Mouse (Mus musculus) Patski (cell line): ENCODE results near the gene Mre11a. TPM values are rescaled to one million over a fixed set of nuclear protein-coding genes. Genes with fewer than 3 reads are reported as not detected.

ENCODE experiments used
- ATAC-seq: fragments of 100-300 bp; one replicate; pipeline ENCODE4 v1.8.0; 2021
- CTCF ChIA-PET: fragments of 350-600 bp; sonication (Branson Sonifier 250); formaldehyde crosslinking; loops from one replicate; lab custom pipeline; 2022; ENCODE audit warnings: inconsistent platforms; lab: Charles Lee
- POLR2A ChIA-PET: fragments of 350-600 bp; sonication (Branson Sonifier 250); formaldehyde crosslinking; loops from one replicate; lab custom pipeline; 2022; ENCODE audit warnings: antibody characterized with exemption, inconsistent platforms; lab: Charles Lee
- DNase-seq: peaks from one replicate; pipeline ENCODE4 v3.0.0-alpha.2; 2011; ENCODE audit warnings: low read depth, low spot score
- H3K27me3 ChIP-seq: fragments of 371-371 bp; one replicate; pipeline ENCODE4 v1.5.1; 2021
- CTCF ChIP-seq: fragments of 100-300 bp; IDR thresholded peaks from one replicate; pipeline ENCODE4 v1.5.1; 2021
- in situ Hi-C: fragments of 300-500 bp; cut with MboI; formaldehyde crosslinking; loops from 3 replicates; pipeline ENCODE4 v1.11.1; 2018; ENCODE audit warnings: low pct_unique_long_range_greater_than_20kb, mixed read lengths
- polyA plus RNA-seq: library from polyadenylated mRNA; unstranded; gene quantifications from one replicate; pipeline ENCODE4 v1.2.3, GENCODE M21; 2021

Gene Mre11a
- 16.5 TPM for polyA plus RNA-seq

- no peaks in the 10 kb centered on the region for H3K27me3 ChIP-seq
- CTCF ChIA-PET = no interaction called here
- POLR2A ChIA-PET = no interaction called here
- ATAC-seq (peak; percentile 100), DNase-seq (peak; percentile 88)
- no peak for TF ChIP-seq CTCF
- in situ Hi-C loops = no loop called here
Observed at GRCm38 (mm10) chr9:14784039-14785002, at the start of gene Mre11a, which contains the start of gene Ankrd49. TSS of gene Mre11a (plus strand) at chr9:14784654. TSS of gene Ankrd49 (minus strand) at chr9:14784856.

- in situ Hi-C loops = no loop called here
- TF ChIP-seq CTCF = no peak
- H3K27me3 ChIP-seq = peaks cover 5% of the 10 kb centered on the region
- ATAC-seq (no peak), DNase-seq (no peak)
- ChIA-PET CTCF (interaction anchor here (0.8 kb wide), 1 partner anchor 275 kb away, joined by 5 read pairs; no protein-coding TSS in a partner anchor), POLR2A (no interaction called here)
Observed at GRCm38 (mm10) chr9:14739498-14740150, 44.8 kb upstream of the Mre11a start.

- TF ChIP-seq CTCF = no peak
- ATAC-seq (no peak), DNase-seq (no peak)
- peaks cover 5% of the 10 kb centered on the region for H3K27me3 ChIP-seq
- ChIA-PET POLR2A (no interaction called here), CTCF (no interaction called here)
- in situ Hi-C loops = no loop called here
Observed at GRCm38 (mm10) chr9:14740151-14740924, 44.1 kb upstream of the Mre11a start, which contains the start of gene Piwil4. TSS of gene Piwil4 (minus strand) at chr9:14740733.

GRCm38 (mm10) chr9:14750901-14751502 is 33.5 kb upstream of the Mre11a start:
- POLR2A ChIA-PET = interaction anchor here (0.6 kb wide), 1 partner anchor 26 kb away, joined by 3 read pairs; no protein-coding TSS in a partner anchor
- no peak for TF ChIP-seq CTCF

GRCm38 (mm10) chr9:14751503-14752000 is 32.9 kb upstream of the Mre11a start:
- in situ Hi-C loops = no loop called here
- no peak for TF ChIP-seq CTCF
- ATAC-seq (no peak), DNase-seq (no peak)
- CTCF ChIA-PET = no interaction called here
- POLR2A ChIA-PET = no interaction called here
- H3K27me3 ChIP-seq = no peaks in the 10 kb centered on the region

More at GRCm38 (mm10) chr9:14750901-14751502, 33.5 kb upstream of the Mre11a start:
- ATAC-seq (no peak), DNase-seq (no peak)
- no peaks in the 10 kb centered on the region for H3K27me3 ChIP-seq
- CTCF ChIA-PET = no interaction called here
- in situ Hi-C loops = no loop called here

- no peaks in the 10 kb centered on the region for H3K27me3 ChIP-seq
- CTCF ChIA-PET = no interaction called here
- POLR2A ChIA-PET = no interaction called here
- TF ChIP-seq CTCF = no peak
- in situ Hi-C loops = no loop called here
- no peak for ATAC-seq
- no peak for DNase-seq
Observed at GRCm38 (mm10) chr9:14752001-14752522, 32.4 kb upstream of the Mre11a start, which contains the start of gene Fut4. TSS of gene Fut4 (minus strand) at chr9:14752393.

- in situ Hi-C loops = no loop called here
- DNase-seq = no peak
- ChIA-PET POLR2A (no interaction called here), CTCF (no interaction called here)
- no peak for TF ChIP-seq CTCF
- no peak for ATAC-seq
- no peaks in the 10 kb centered on the region for H3K27me3 ChIP-seq
Observed at GRCm38 (mm10) chr9:14753947-14754346, 30.5 kb upstream of the Mre11a start.

GRCm38 (mm10) chr9:14754469-14754868 is 30.0 kb upstream of the Mre11a start:
- TF ChIP-seq CTCF = no peak
- POLR2A ChIA-PET = no interaction called here
- ATAC-seq (no peak), DNase-seq (no peak)
- in situ Hi-C loops = no loop called here
- no peaks in the 10 kb centered on the region for H3K27me3 ChIP-seq
- CTCF ChIA-PET = interaction anchor here (1.2 kb wide), 1 partner anchor 11 kb away, joined by 3 read pairs; no protein-coding TSS in a partner anchor

- ChIA-PET POLR2A (no interaction called here), CTCF (interaction anchor here (1.5 kb wide), 1 partner anchor 22 kb away, joined by 3 read pairs; no protein-coding TSS in a partner anchor)
- DNase-seq (no peak), ATAC-seq (no peak)
- no peaks in the 10 kb centered on the region for H3K27me3 ChIP-seq
- in situ Hi-C loops = no loop called here
- no peak for TF ChIP-seq CTCF
Observed at GRCm38 (mm10) chr9:14758590-14758989, 25.9 kb upstream of the Mre11a start.
